9 mouse cellular contexts compared by ENCODE assay signal in genomic region chr5:97697581-97698134, GRCm38 (mm10).
DNase-seq lines count a peak whose midpoint lies in the region; ATAC-seq lines count a peak whose summit lies in the region.
"Had no signal": no experiment of that assay in that cellular context is flagged by ENCODE, and none has a peak within 500 bp of the region (broad histone marks: within the 10 kb centered on the region; RNA-seq: fewer than 3 reads in every experiment).

No protein-coding gene starts in this region.

- peak; percentile 32 to 38 for DNase-seq in cerebellum, adult 18-20 months
- peak; percentile 82 for DNase-seq in gastrocnemius, postnatal 10 days
- peak; percentile 46 to 70 for DNase-seq in layer of hippocampus, postnatal 14 days (ENCODE audit: low spot score in 2 of 2)

- no peak overlapping the region for H3K9ac ChIP-seq in midbrain, embryonic 13.5 days (replicated peaks)
- H3K9ac ChIP-seq in midbrain, embryonic 15.5 days: no peak overlapping the region
- H3K9ac ChIP-seq in liver, embryonic 12.5 days: no peak overlapping the region
- H3K9ac ChIP-seq: lung, embryonic 15.5 days; stomach, embryonic 15.5 days had no signal

- no peaks in the 10 kb centered on the region for H3K36me3 ChIP-seq in midbrain, embryonic 13.5 days
- H3K36me3 ChIP-seq in midbrain, embryonic 15.5 days (replicated peaks): no peaks in the 10 kb centered on the region
- no peaks in the 10 kb centered on the region for H3K36me3 ChIP-seq in liver, embryonic 12.5 days
- H3K36me3 ChIP-seq: lung, embryonic 15.5 days; stomach, embryonic 15.5 days had no signal

- H3K4me1 ChIP-seq in midbrain, embryonic 13.5 days (replicated peaks): no peaks in the 10 kb centered on the region
- peaks cover 4% of the 10 kb centered on the region; the same call in 1 of the 2 replicates for H3K4me1 ChIP-seq in midbrain, embryonic 15.5 days
- H3K4me1 ChIP-seq in liver, embryonic 12.5 days: no peaks in the 10 kb centered on the region
- H3K4me1 ChIP-seq: stomach, embryonic 15.5 days had no signal

- H3K4me3 ChIP-seq in midbrain, embryonic 13.5 days (replicated peaks): no peak overlapping the region
- no peak overlapping the region for H3K4me3 ChIP-seq in midbrain, embryonic 15.5 days
- H3K4me3 ChIP-seq in liver, embryonic 12.5 days: no peak overlapping the region
- H3K4me3 ChIP-seq: lung, embryonic 15.5 days; stomach, embryonic 15.5 days had no signal

- H3K27ac ChIP-seq in midbrain, embryonic 13.5 days: no peak overlapping the region
- no peak overlapping the region for H3K27ac ChIP-seq in midbrain, embryonic 15.5 days
- H3K27ac ChIP-seq in liver, embryonic 12.5 days: no peak overlapping the region
- H3K27ac ChIP-seq: lung, embryonic 15.5 days; stomach, embryonic 15.5 days had no signal

- 0 out of 2 replicates have a peak, but pooled peaks have one; percentile 40 for ATAC-seq in midbrain, embryonic 13.5 days
- no peak; the same call in 1 of the 2 replicates for ATAC-seq in midbrain, embryonic 15.5 days (replicated peaks)
- no peak for ATAC-seq in liver, embryonic 12.5 days
- no peak for ATAC-seq in inflammation-experienced regulatory T-cells, adult 6 months

- WGBS in midbrain, embryonic 13.5 days: 51% methylated on average over 8 of the region's 8 CpGs
- 46% methylated on average over 8 of the region's 8 CpGs for WGBS in midbrain, embryonic 15.5 days
- WGBS in liver, embryonic 12.5 days (ENCODE audit: insufficient replicate concordance): 67% methylated on average over 8 of the region's 8 CpGs

- no peak overlapping the region for H3K4me2 ChIP-seq in midbrain, embryonic 13.5 days (replicated peaks)
- no peak overlapping the region for H3K4me2 ChIP-seq in midbrain, embryonic 15.5 days
- H3K4me2 ChIP-seq in liver, embryonic 12.5 days: no peak overlapping the region
- H3K4me2 ChIP-seq: lung, embryonic 15.5 days; stomach, embryonic 15.5 days had no signal

- no peaks in the 10 kb centered on the region for H3K9me3 ChIP-seq in midbrain, embryonic 13.5 days
- no peaks in the 10 kb centered on the region for H3K9me3 ChIP-seq in midbrain, embryonic 15.5 days
- H3K9me3 ChIP-seq in liver, embryonic 12.5 days (replicated peaks): no peaks in the 10 kb centered on the region
- H3K9me3 ChIP-seq: lung, embryonic 15.5 days; stomach, embryonic 15.5 days had no signal

- H3K27me3 ChIP-seq in midbrain, embryonic 13.5 days: no peaks in the 10 kb centered on the region
- H3K27me3 ChIP-seq in midbrain, embryonic 15.5 days (replicated peaks): no peaks in the 10 kb centered on the region
- H3K27me3 ChIP-seq in liver, embryonic 12.5 days (replicated peaks): no peaks in the 10 kb centered on the region
- H3K27me3 ChIP-seq: lung, embryonic 15.5 days; stomach, embryonic 15.5 days had no signal
